Mouse (Mus musculus): ENCODE results near the gene Actr5. TPM values are rescaled to one million over a fixed set of nuclear protein-coding genes. Genes with fewer than 3 reads are reported as not detected.

Actr5 gene
- polyA plus RNA-seq, 1 experiment from 2014 or later = 16.2 TPM

GRCm38 (mm10) chr2:158616790-158617189 lies 7.9 kb upstream of the Actr5 start:
- H3K36me3 ChIP-seq = no peaks in the 10 kb centered on the region
- H3K9me3 ChIP-seq (replicated peaks) = no peaks in the 10 kb centered on the region
- 11% methylated on average over 11 of the region's 11 CpGs for WGBS
- H3K4me3 ChIP-seq = no peak overlapping the region
- DNase-seq (ENCODE audit: low spot score) = no peak
- peaks cover 25% of the 10 kb centered on the region for H3K4me1 ChIP-seq
- H3K27me3 ChIP-seq (ENCODE audit: low read depth, poor library complexity, severe bottlenecking) = peaks cover 100% of the 10 kb centered on the region
- no peak overlapping the region for H3K27ac ChIP-seq

- Histone ChIP-seq H3K4me1 (peaks cover 18% of the 10 kb centered on the region), H3K9me3 (replicated peaks) (no peaks in the 10 kb centered on the region), H3K27me3 (ENCODE audit: low read depth, poor library complexity, severe bottlenecking) (peaks cover 25% of the 10 kb centered on the region), H3K27ac (peak overlapping the region; percentile 94), H3K36me3 (peaks cover 37% of the 10 kb centered on the region), H3K4me3 (peak overlapping the region; percentile 84)
- DNase-seq (ENCODE audit: low spot score) = no peak
- WGBS = under 1% methylated on average over 44 of the region's 44 CpGs
Measured at GRCm38 (mm10) chr2:158625231-158625630, 543 bp downstream of the Actr5 start.

GRCm38 (mm10) chr2:158625697-158626096 lies 1.0 kb downstream of the Actr5 start:
- Histone ChIP-seq H3K4me1 (peaks cover 18% of the 10 kb centered on the region), H3K27ac (no peak overlapping the region), H3K4me3 (peak overlapping the region; percentile 84), H3K9me3 (replicated peaks) (no peaks in the 10 kb centered on the region), H3K36me3 (peaks cover 42% of the 10 kb centered on the region), H3K27me3 (ENCODE audit: low read depth, poor library complexity, severe bottlenecking) (peaks cover 20% of the 10 kb centered on the region)
- 47% methylated on average over 8 of the region's 8 CpGs for WGBS
- DNase-seq (ENCODE audit: low spot score) = no peak

- Histone ChIP-seq H3K27me3 (ENCODE audit: low read depth, poor library complexity, severe bottlenecking) (no peaks in the 10 kb centered on the region), H3K4me1 (peaks cover 18% of the 10 kb centered on the region), H3K9me3 (replicated peaks) (no peaks in the 10 kb centered on the region), H3K36me3 (peaks cover 73% of the 10 kb centered on the region), H3K4me3 (no peak overlapping the region), H3K27ac (no peak overlapping the region)
- no peak for DNase-seq (ENCODE audit: low spot score)
- WGBS = 79% methylated on average over 3 of the region's 3 CpGs
Measured at GRCm38 (mm10) chr2:158628858-158629257, 4.2 kb downstream of the Actr5 start.

GRCm38 (mm10) chr2:158629414-158629813 lies 4.7 kb downstream of the Actr5 start:
- Histone ChIP-seq H3K9me3 (replicated peaks) (no peaks in the 10 kb centered on the region), H3K27me3 (ENCODE audit: low read depth, poor library complexity, severe bottlenecking) (no peaks in the 10 kb centered on the region), H3K4me1 (peaks cover 17% of the 10 kb centered on the region), H3K4me3 (no peak overlapping the region), H3K36me3 (peaks cover 76% of the 10 kb centered on the region), H3K27ac (no peak overlapping the region)
- peak; percentile 51 for DNase-seq (ENCODE audit: low spot score)
- 86% methylated on average over 1 of the region's 1 CpGs for WGBS

GRCm38 (mm10) chr2:158631873-158632272 lies 7.2 kb downstream of the Actr5 start:
- H3K36me3 ChIP-seq = peaks cover 95% of the 10 kb centered on the region
- H3K27me3 ChIP-seq (ENCODE audit: low read depth, poor library complexity, severe bottlenecking) = no peaks in the 10 kb centered on the region
- DNase-seq (ENCODE audit: low spot score) = no peak
- H3K27ac ChIP-seq = no peak overlapping the region
- H3K4me3 ChIP-seq = no peak overlapping the region
- WGBS = 89% methylated on average over 5 of the region's 5 CpGs
- H3K9me3 ChIP-seq (replicated peaks) = no peaks in the 10 kb centered on the region
- 0 out of 2 replicates have a peak, but pooled peaks cover 2% of the 10 kb centered on the region for H3K4me1 ChIP-seq

- WGBS = 28% methylated on average over 2 of the region's 2 CpGs
- no peaks in the 10 kb centered on the region for H3K4me1 ChIP-seq
- no peaks in the 10 kb centered on the region for H3K9me3 ChIP-seq (replicated peaks)
- no peaks in the 10 kb centered on the region for H3K27me3 ChIP-seq (ENCODE audit: low read depth, poor library complexity, severe bottlenecking)
- H3K36me3 ChIP-seq = peaks cover 44% of the 10 kb centered on the region
- no peak overlapping the region for H3K4me3 ChIP-seq
- H3K27ac ChIP-seq = no peak overlapping the region
- peak; percentile 76 for DNase-seq (ENCODE audit: low spot score)
Measured at GRCm38 (mm10) chr2:158641869-158642268, 17.2 kb downstream of the Actr5 start.

- Histone ChIP-seq H3K4me3 (no peak overlapping the region), H3K27me3 (ENCODE audit: low read depth, poor library complexity, severe bottlenecking) (no peaks in the 10 kb centered on the region), H3K9me3 (replicated peaks) (no peaks in the 10 kb centered on the region), H3K36me3 (peaks cover 37% of the 10 kb centered on the region), H3K27ac (no peak overlapping the region), H3K4me1 (no peaks in the 10 kb centered on the region)
- no peak for DNase-seq (ENCODE audit: low spot score)
- 90% methylated on average over 2 of the region's 2 CpGs for WGBS
Measured at GRCm38 (mm10) chr2:158642587-158642986, 17.9 kb downstream of the Actr5 start.

- Histone ChIP-seq H3K9me3 (replicated peaks) (no peaks in the 10 kb centered on the region), H3K4me1 (no peaks in the 10 kb centered on the region), H3K4me3 (no peak overlapping the region), H3K27me3 (ENCODE audit: low read depth, poor library complexity, severe bottlenecking) (no peaks in the 10 kb centered on the region), H3K27ac (no peak overlapping the region), H3K36me3 (peaks cover 25% of the 10 kb centered on the region)
- no peak for DNase-seq (ENCODE audit: low spot score)
- WGBS = 86% methylated on average over 3 of the region's 3 CpGs
Measured at GRCm38 (mm10) chr2:158643791-158644190, 19.1 kb downstream of the Actr5 start.

GRCm38 (mm10) chr2:158651159-158651908 lies 26.6 kb downstream of the Actr5 start:
- Histone ChIP-seq H3K4me1 (no peaks in the 10 kb centered on the region), H3K27ac (no peak overlapping the region), H3K9me3 (replicated peaks) (no peaks in the 10 kb centered on the region), H3K36me3 (no peaks in the 10 kb centered on the region), H3K27me3 (ENCODE audit: low read depth, poor library complexity, severe bottlenecking) (no peaks in the 10 kb centered on the region), H3K4me3 (no peak overlapping the region)
- 74% methylated on average over 7 of the region's 7 CpGs for WGBS
- no peak for DNase-seq (ENCODE audit: low spot score)

GRCm38 (mm10) chr2:158652985-158653384 lies 28.3 kb downstream of the Actr5 start:
- peak; percentile 85 for DNase-seq (ENCODE audit: low spot score)
- Histone ChIP-seq H3K27ac (no peak overlapping the region), H3K4me1 (no peaks in the 10 kb centered on the region), H3K9me3 (replicated peaks) (no peaks in the 10 kb centered on the region), H3K4me3 (no peak overlapping the region), H3K36me3 (no peaks in the 10 kb centered on the region), H3K27me3 (ENCODE audit: low read depth, poor library complexity, severe bottlenecking) (no peaks in the 10 kb centered on the region)
- WGBS = 8% methylated on average over 4 of the region's 4 CpGs

GRCm38 (mm10) chr2:158654717-158655116 lies 30.0 kb downstream of the Actr5 start:
- no peaks in the 10 kb centered on the region for H3K27me3 ChIP-seq (ENCODE audit: low read depth, poor library complexity, severe bottlenecking)
- H3K27ac ChIP-seq = no peak overlapping the region
- no peak for DNase-seq (ENCODE audit: low spot score)
- no peaks in the 10 kb centered on the region for H3K9me3 ChIP-seq (replicated peaks)
- peaks cover 15% of the 10 kb centered on the region for H3K4me1 ChIP-seq
- no peaks in the 10 kb centered on the region for H3K36me3 ChIP-seq
- WGBS = 86% methylated on average over 9 of the region's 9 CpGs
- no peak overlapping the region for H3K4me3 ChIP-seq

- no peaks in the 10 kb centered on the region for H3K27me3 ChIP-seq (ENCODE audit: low read depth, poor library complexity, severe bottlenecking)
- H3K4me1 ChIP-seq = peaks cover 15% of the 10 kb centered on the region
- 76% methylated on average over 4 of the region's 4 CpGs for WGBS
- H3K4me3 ChIP-seq = no peak overlapping the region
- no peaks in the 10 kb centered on the region for H3K9me3 ChIP-seq (replicated peaks)
- no peak overlapping the region for H3K27ac ChIP-seq
- no peak for DNase-seq (ENCODE audit: low spot score)
- H3K36me3 ChIP-seq = no peaks in the 10 kb centered on the region
Measured at GRCm38 (mm10) chr2:158655806-158656205, 31.1 kb downstream of the Actr5 start.
